Mouse (Mus musculus) urinary bladder, postnatal 36 days (tissue): Measurements from ENCODE around the gene Dmac2.
A peak's percentile ranks its signal among the peaks of the same experiment; 100 is the strongest.

Experiments
- DNase-seq, 2 experiments: peaks; one replicate each; pipeline ENCODE4 v3.0.0; 2022; ENCODE audit warnings: low spot score in 2 of 2, mixed read lengths in 1 of 2

The Dmac2 gene

GRCm38 (mm10) chr7:25615706-25616011 lies 3.6 kb upstream of the Dmac2 start, which contains the start of gene Erich4:
Gene Erich4, minus strand, starts transcription at chr7:25615892.
- no peak for DNase-seq

GRCm38 (mm10) chr7:25617376-25618160 lies 1.6 kb upstream of the Dmac2 start:
- no peak for DNase-seq

GRCm38 (mm10) chr7:25619722-25619991 lies 443 bp downstream of the Dmac2 start:
- DNase-seq = no peak

- DNase-seq = no peak
Observed at GRCm38 (mm10) chr7:25620101-25620500, 887 bp downstream of the Dmac2 start.

GRCm38 (mm10) chr7:25620751-25621150 lies 1.5 kb downstream of the Dmac2 start:
- no peak for DNase-seq

- DNase-seq = no peak
Observed at GRCm38 (mm10) chr7:25623857-25624370, 4.7 kb downstream of the Dmac2 start.

- no peak for DNase-seq
Observed at GRCm38 (mm10) chr7:25624851-25625250, 5.6 kb downstream of the Dmac2 start.

- no peak for DNase-seq
Observed at GRCm38 (mm10) chr7:25625594-25626250, 6.5 kb downstream of the Dmac2 start.

- peak; percentile 54 to 74 for DNase-seq
Observed at GRCm38 (mm10) chr7:25626509-25627430, 7.6 kb downstream of the Dmac2 start, which contains the start of gene B3gnt8. Gene B3gnt8, plus strand, starts transcription at chr7:25626654.

GRCm38 (mm10) chr7:25627431-25628322 lies 8.5 kb downstream of the Dmac2 start:
- peak; percentile 79 to 87 for DNase-seq

GRCm38 (mm10) chr7:25628323-25628620 lies 9.1 kb downstream of the Dmac2 start:
- no peak for DNase-seq

- DNase-seq = no peak
Observed at GRCm38 (mm10) chr7:25632679-25633078, 13.5 kb downstream of the Dmac2 start.

GRCm38 (mm10) chr7:25636373-25636772 lies 17.2 kb downstream of the Dmac2 start:
- no peak for DNase-seq

- no peak for DNase-seq
Observed at GRCm38 (mm10) chr7:25637099-25637498, 17.9 kb downstream of the Dmac2 start.

GRCm38 (mm10) chr7:25639754-25640153 lies 20.5 kb downstream of the Dmac2 start:
- DNase-seq = no peak

- no peak for DNase-seq
Observed at GRCm38 (mm10) chr7:25644136-25644535, 24.9 kb downstream of the Dmac2 start.

- no peak for DNase-seq
Observed at GRCm38 (mm10) chr7:25644631-25645030, 25.4 kb downstream of the Dmac2 start.

- DNase-seq = peak; percentile 32 to 70
Observed at GRCm38 (mm10) chr7:25645074-25645473, 25.9 kb downstream of the Dmac2 start.

GRCm38 (mm10) chr7:25647574-25648123 lies 28.4 kb downstream of the Dmac2 start:
- no peak for DNase-seq

GRCm38 (mm10) chr7:25649839-25650238 lies 30.6 kb downstream of the Dmac2 start:
- DNase-seq = no peak

GRCm38 (mm10) chr7:25651281-25651680 lies 32.1 kb downstream of the Dmac2 start:
- DNase-seq = no peak
